Mouse (Mus musculus) adrenal gland, adult 2 months (tissue): ENCODE data around the gene Ppp1r13l. TPM values are rescaled to one million over a fixed set of nuclear protein-coding genes. Genes with fewer than 3 reads are reported as not detected.

ENCODE experiments used
- DNase-seq: peaks from one replicate; pipeline ENCODE4 v3.0.0; 2021
- long read RNA-seq: library from polyadenylated mRNA; stranded (forward); transcript quantifications from one replicate; pipeline ENCODE4 v2.0.0, GENCODE M21; 2021
- polyA plus RNA-seq: library from polyadenylated mRNA; depleted of rRNA; stranded (reverse); fragments of >200 nt; gene quantifications from 2 replicates; pipeline ENCODE4 v1.2.3, GENCODE M21; 2012; rRNA removed
- total RNA-seq, 2 experiments: library from RNA; stranded (reverse); gene quantifications; 2 replicates each; pipeline ENCODE4 v1.2.3; 2021

The Ppp1r13l gene
- total RNA-seq, result 1 to 10 TPM; 6.5 to 8.3 TPM
- polyA plus RNA-seq, result 16.9 and 20.2 TPM in 2 replicates
- long read RNA-seq, partial matches to known transcripts, result 3 of 4 reads
- long read RNA-seq, other reads (novel, unspliced or antisense), result 1 of 4 reads

- DNase-seq, result peak; percentile 90
Measured at GRCm38 (mm10) chr7:19359299-19359891, at the start of gene Ppp1r13l, which contains the start of gene Cd3eap. TSS of gene Ppp1r13l (plus strand) at chr7:19359749. TSS of gene Cd3eap (minus strand) at chr7:19359483.

- DNase-seq, result peak; percentile 95
Measured at GRCm38 (mm10) chr7:19309884-19310641, 49.5 kb upstream of the Ppp1r13l start, which contains the start of gene Fosb. TSS of gene Fosb (minus strand) at chr7:19310051.

- DNase-seq, result no peak
Measured at GRCm38 (mm10) chr7:19311991-19312390, 47.6 kb upstream of the Ppp1r13l start.

GRCm38 (mm10) chr7:19314033-19314432 lies 45.5 kb upstream of the Ppp1r13l start:
- no peak for DNase-seq

- peak; percentile 72 for DNase-seq
Measured at GRCm38 (mm10) chr7:19316451-19317161, 42.9 kb upstream of the Ppp1r13l start.

GRCm38 (mm10) chr7:19318201-19318600 lies 41.3 kb upstream of the Ppp1r13l start:
- no peak for DNase-seq

GRCm38 (mm10) chr7:19318676-19319075 lies 40.9 kb upstream of the Ppp1r13l start:
- DNase-seq, result no peak

GRCm38 (mm10) chr7:19319458-19319857 lies 40.1 kb upstream of the Ppp1r13l start:
- DNase-seq, result no peak

GRCm38 (mm10) chr7:19319906-19320305 lies 39.6 kb upstream of the Ppp1r13l start:
- DNase-seq, result peak; percentile 97

GRCm38 (mm10) chr7:19320637-19321036 lies 38.9 kb upstream of the Ppp1r13l start:
- no peak for DNase-seq

GRCm38 (mm10) chr7:19321464-19321863 lies 38.1 kb upstream of the Ppp1r13l start:
- DNase-seq, result no peak

GRCm38 (mm10) chr7:19322489-19322888 lies 37.1 kb upstream of the Ppp1r13l start:
- no peak for DNase-seq

GRCm38 (mm10) chr7:19324221-19324620 lies 35.3 kb upstream of the Ppp1r13l start:
- DNase-seq, result no peak

GRCm38 (mm10) chr7:19325262-19326199 lies 34.0 kb upstream of the Ppp1r13l start:
- no peak for DNase-seq

GRCm38 (mm10) chr7:19326359-19326758 lies 33.2 kb upstream of the Ppp1r13l start:
- DNase-seq, result peak; percentile 94

GRCm38 (mm10) chr7:19327128-19327527 lies 32.4 kb upstream of the Ppp1r13l start:
- DNase-seq, result peak; percentile 96

- DNase-seq, result no peak
Measured at GRCm38 (mm10) chr7:19327782-19328181, 31.8 kb upstream of the Ppp1r13l start.

GRCm38 (mm10) chr7:19328425-19328824 lies 31.1 kb upstream of the Ppp1r13l start:
- DNase-seq, result no peak

GRCm38 (mm10) chr7:19331910-19332309 lies 27.6 kb upstream of the Ppp1r13l start:
- no peak for DNase-seq

GRCm38 (mm10) chr7:19332709-19333352 lies 26.7 kb upstream of the Ppp1r13l start:
- peak; percentile 92 for DNase-seq

GRCm38 (mm10) chr7:19335583-19335982 lies 24.0 kb upstream of the Ppp1r13l start:
- no peak for DNase-seq
